Mouse (Mus musculus): Measurements from ENCODE around the gene Gm42742.

DNA sequence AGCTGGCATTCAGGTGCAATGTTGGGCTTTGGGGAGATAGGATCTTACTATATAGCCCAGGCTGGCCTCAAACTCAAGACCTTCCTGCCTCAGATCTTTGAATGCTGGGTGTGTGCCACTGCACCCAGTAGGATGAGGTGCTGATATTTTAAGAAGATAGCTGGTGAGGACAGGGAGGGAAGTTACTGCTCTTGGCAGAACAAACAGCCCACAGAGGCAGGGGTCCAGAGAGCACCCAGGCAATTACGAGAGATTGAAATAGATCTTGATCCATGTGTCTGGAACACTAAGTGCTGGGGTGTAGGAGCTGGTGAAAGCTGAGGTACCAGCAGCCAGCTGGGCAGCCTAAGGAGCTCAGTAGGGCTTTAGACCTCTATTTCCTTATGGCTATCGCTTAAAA is 39.3 kb downstream of the Gm42742 start:
- TF ChIP-seq POLR2A (IDR thresholded peaks at IDR 0.05; ENCODE audit: control insufficient read depth, extremely low read depth, insufficient read depth, low read length, poor library complexity): no peak
- TF ChIP-seq CTCF (IDR thresholded peaks at IDR 0.05; ENCODE audit: borderline replicate concordance, control insufficient read depth, extremely low read depth, insufficient read depth, low read length, poor library complexity): no peak

Measured in thymus, adult 2 months (tissue).